Mouse (Mus musculus) effector memory CD4-positive, alpha-beta T cell, adult 7 months (primary cell): Measurements from ENCODE around the gene Papolg. TPM values are rescaled to one million over a fixed set of nuclear protein-coding genes. Genes with fewer than 3 reads are reported as not detected.

Experiments
- polyA plus RNA-seq: library from polyadenylated mRNA; unstranded; fragments of 100-300 nt; shearing (Covaris generic); gene quantifications from one replicate; pipeline ENCODE4 v1.2.1, GENCODE M21; 2017

The Papolg gene
- polyA plus RNA-seq, result 39.5 TPM

DNA sequence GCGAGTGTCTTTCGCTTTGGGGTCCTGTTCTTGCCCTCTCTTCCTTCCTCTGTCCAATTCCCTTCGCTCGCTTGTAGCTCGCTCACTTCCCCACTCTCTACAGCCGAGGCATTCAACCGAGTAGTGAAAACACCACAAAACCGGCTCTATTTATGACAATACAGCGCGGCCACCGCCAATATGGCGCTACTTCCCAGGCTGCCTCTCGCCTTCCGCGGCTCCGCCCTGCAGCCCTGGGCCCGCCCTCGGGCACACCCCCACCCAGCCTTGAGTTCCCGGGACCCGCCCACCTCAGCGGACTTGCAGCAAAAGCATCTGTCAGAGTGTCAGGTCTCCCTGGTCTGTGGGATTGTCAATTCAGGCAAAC is at the start of gene Papolg:
TSS of gene Papolg (minus strand) at position 194 of the 367 bp plus-strand sequence.

Other genes with a start within 250 kb of the Papolg start
- gene Pus10, start 229.6 kb downstream of the Papolg start, polyA plus RNA-seq, result 16.5 TPM
- gene Pex13, start 229.3 kb downstream of the Papolg start, polyA plus RNA-seq, result 39.0 TPM
- gene Rel, start 124.3 kb downstream of the Papolg start, polyA plus RNA-seq, result 129 TPM
- not detected for gene A830031A19Rik, start 179.8 kb upstream of the Papolg start, polyA plus RNA-seq
- gene Bcl11a, start 182.8 kb upstream of the Papolg start, polyA plus RNA-seq, result not detected